Mouse (Mus musculus): ENCODE results near the gene Prr14. TPM values are rescaled to one million over a fixed set of nuclear protein-coding genes. Genes with fewer than 3 reads are reported as not detected.

Prr14 gene
- 129 TPM for total RNA-seq (2023)

DNA sequence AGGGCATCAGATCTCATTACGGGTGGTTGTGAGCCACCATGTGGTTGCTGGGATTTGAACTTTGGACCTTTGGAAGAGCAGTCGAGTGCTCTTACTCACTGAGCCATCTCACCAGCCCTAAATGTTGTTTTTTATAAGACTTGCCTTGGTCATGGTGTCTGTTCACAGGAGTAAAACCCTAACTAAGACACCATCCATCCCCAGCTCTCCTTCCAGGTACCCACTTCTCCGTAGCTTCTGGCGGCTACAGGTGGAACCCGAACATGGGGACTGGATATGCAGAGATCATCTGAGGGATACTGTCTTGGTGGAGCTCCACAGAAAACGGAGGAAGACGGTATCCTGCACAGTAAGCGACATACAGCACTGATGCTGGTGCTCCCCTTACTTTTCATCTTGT lies at the start of gene Prr14:
Gene Prr14 (plus strand): TSS at position 301 of the 400 bp plus-strand sequence.

DNA sequence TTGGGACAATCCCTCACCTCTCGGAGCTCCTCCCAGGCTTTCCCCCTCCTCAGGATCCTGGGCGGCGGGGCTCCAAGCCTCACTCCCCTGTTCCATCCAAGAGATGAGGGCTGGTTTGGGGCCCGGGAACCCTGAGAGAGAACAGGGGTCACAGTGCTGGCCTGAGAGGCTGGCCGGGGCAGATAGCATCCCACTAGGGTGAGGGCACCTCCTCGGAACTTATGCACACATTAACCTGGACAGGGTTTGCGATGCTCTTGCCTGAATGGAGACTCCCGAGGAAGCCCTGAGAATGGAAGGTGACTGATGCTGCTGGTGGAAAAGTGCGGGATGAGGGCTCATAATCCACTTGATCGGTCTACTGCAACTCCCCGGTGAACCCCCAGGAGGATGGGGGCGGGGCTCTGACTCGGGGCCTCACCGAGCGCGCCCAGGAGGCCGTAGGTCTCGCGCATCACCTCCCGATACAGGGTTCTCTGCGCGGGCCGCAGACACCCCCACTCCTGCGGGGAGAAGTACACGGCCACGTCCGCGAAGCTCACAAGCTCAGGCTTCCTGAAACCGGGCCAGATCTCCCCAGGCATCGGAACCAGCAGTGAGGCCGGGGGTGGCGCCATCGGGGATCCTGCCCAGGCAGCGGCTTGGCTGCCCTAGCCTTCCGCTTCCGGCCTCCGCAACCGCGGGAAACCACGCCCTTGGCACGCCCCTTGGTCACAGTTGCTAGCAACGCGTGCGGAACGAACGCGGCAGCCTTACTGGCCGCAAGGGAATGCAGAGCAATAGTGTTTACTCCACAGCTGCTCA lies 37.8 kb upstream of the Prr14 start, which contains the start of gene Zfp688:
Gene Zfp688 (minus strand): TSS at position 681 of the 804 bp plus-strand sequence.

DNA sequence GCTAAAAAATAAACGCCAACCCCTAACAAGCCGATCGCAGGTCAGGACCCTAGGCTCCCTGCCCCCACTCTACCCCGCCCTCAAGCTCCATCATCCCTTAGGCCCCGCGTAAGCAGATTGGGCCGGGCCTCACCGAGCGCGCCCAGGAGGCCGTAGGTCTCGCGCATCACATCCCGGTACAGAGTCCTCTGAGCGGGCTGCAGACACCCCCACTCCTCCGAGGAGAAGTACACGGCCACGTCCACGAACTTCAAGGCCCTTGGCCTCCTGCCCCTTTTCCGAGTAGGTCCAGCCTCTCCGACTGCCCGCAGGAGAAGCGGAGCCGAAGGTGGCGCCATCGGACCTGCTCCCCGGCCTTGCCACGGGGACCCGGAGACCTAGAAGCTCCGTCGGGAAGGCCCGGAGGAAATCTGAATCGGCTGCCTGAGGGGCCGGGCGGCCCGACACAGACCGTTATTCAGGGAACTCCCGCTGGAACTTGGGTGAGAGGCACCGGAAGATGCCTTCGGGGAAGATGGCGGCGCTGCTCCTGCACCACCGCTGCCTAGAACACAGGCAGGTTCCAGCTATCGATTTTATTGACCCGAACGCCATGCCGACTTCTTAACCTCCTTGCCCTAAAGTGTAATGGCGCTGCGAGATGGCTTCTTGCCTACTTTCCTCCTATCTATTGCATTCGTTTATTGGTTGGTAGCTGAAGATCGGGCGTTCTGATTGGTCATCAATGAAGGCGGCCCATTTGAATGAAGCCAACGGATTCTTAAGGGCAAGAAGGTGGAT lies 10.7 kb upstream of the Prr14 start, which contains the start of gene Zfp689:
Gene Zfp689 (minus strand): TSS at position 638 of the 780 bp plus-strand sequence.

DNA sequence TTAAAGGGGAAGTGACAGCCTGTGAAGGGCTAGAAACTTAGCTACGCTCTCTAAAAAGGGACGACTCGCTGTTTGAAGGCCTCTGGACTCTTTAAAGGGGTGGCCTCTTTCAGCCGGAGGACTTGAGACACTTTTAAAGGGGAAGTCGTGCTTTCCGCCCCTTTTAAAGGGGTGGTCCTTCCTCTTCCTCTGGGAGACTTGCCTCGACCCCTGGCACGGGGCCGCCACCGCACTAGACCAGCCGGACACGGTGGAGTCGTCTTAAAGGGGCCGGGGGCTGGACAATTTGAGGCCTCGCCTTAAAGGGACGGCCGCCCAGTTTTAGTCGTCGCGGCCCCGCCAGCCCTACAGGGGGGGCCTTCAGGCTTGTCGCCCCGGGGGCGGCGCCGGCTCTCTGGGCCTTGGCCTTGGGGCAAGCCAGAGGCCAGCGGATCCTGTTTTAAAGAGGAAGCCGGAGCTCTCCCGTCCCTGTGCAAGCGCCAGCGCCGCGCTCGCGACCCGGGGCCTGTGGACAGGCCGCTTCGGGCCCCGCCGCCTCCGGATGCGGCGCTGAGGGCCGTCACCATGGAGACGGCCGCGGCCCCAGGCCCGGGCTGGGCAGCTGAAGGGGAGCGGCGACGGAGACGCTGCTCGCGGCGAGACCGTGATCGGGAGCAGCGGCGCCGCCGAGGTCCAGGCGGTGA lies 19.4 kb downstream of the Prr14 start, which contains the start of gene Fbrs:
Gene Fbrs (plus strand): TSS at position 565 of the 683 bp plus-strand sequence.

DNA sequence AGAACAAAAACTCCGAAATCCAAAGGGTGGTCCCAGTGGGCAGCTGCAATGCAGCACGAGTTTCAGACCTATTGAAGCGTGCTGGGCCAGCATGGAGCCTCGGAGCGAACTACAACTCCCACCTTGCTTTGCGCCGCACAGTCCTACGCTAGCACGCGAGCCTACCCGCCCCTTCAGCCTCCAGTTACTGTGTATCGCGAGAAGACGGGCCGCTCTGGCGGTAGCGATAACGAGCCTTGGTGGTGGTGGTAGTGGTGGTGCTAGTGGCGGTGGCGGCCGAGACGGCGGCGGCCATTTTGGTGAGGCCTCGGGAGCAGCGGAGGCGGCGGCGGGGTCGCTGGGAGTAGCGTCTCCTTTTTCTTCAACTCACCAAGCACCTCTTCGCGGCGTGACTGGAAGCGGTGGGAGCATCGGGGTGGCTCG lies 52.4 kb downstream of the Prr14 start, which contains the start of gene Srcap:
Gene Srcap (plus strand): TSS at position 176 of the 423 bp plus-strand sequence.

DNA sequence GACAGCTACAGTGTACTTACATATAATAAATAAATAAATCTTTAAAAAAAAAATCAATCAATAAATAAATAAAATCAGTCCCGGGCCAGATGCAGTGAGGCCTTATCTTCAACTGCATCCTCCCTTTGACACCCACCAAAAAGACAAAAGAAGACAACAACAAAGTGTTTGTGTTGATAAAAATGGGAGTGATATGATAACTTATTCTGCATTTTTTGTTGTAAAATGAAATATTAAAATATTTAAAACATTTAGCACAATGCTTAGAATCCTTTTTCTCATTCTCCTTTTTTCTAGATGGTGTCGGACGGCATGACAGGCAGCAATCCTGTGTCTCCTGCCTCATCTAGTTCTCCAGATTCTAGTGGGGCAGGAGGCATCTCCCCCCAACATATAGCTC lies 59.9 kb downstream of the Prr14 start, which contains the start of gene Gm42715:
Gene Gm42715 (plus strand): TSS at position 301 of the 400 bp plus-strand sequence.

Other genes with a start within 250 kb of the Prr14 start
- gene Zfp553, start 226.6 kb upstream of the Prr14 start, total RNA-seq (2023), result 9.7 TPM
- 620 TPM for gene Sept1, start 226.5 kb upstream of the Prr14 start, total RNA-seq (2023)
- gene Zfp771, start 215.3 kb upstream of the Prr14 start, total RNA-seq (2023), result 16.4 TPM
- 8.0 TPM for gene Dctpp1, start 198.9 kb upstream of the Prr14 start, total RNA-seq (2023)
- gene Sephs2, start 185.6 kb upstream of the Prr14 start, total RNA-seq (2023), result 23.0 TPM
- gene Itgal, start 163.4 kb upstream of the Prr14 start, total RNA-seq (2023), result 193 TPM
- gene Zfp768, start 114.0 kb upstream of the Prr14 start, total RNA-seq (2023), result 0.21 TPM
- 23.2 TPM for gene Zfp747, start 83.6 kb upstream of the Prr14 start, total RNA-seq (2023)
- gene 9130019O22Rik, start 72.4 kb upstream of the Prr14 start, total RNA-seq (2023), result 4.7 TPM
- gene E430018J23Rik, start 66.0 kb upstream of the Prr14 start, total RNA-seq (2023), result 14.9 TPM
- 12.5 TPM for gene Zfp764, start 52.8 kb upstream of the Prr14 start, total RNA-seq (2023)
- gene Zfp688, start 37.5 kb upstream of the Prr14 start, total RNA-seq (2023), result 14.6 TPM
- 9.8 TPM for gene Zfp689, start 10.5 kb upstream of the Prr14 start, total RNA-seq (2023)
- 195 TPM for gene Fbrs, start 19.6 kb downstream of the Prr14 start, total RNA-seq (2023)
- gene Srcap, start 52.4 kb downstream of the Prr14 start, total RNA-seq (2023), result 267 TPM
- gene Gm42715, start 60.0 kb downstream of the Prr14 start, total RNA-seq (2023), result 40.4 TPM
- gene Tmem265, start 101.8 kb downstream of the Prr14 start, total RNA-seq (2023), result 10.0 TPM
- 139 TPM for gene Phkg2, start 113.7 kb downstream of the Prr14 start, total RNA-seq (2023)
- 0.38 TPM for gene Ccdc189, start 129.0 kb downstream of the Prr14 start, total RNA-seq (2023)
- gene Rnf40, start 129.2 kb downstream of the Prr14 start, total RNA-seq (2023), result 138 TPM
- gene Zfp629, start 156.2 kb downstream of the Prr14 start, total RNA-seq (2023), result 2.9 TPM
- 21.5 TPM for gene Bcl7c, start 249.3 kb downstream of the Prr14 start, total RNA-seq (2023)